Mouse (Mus musculus) ovary, postnatal 10 days (tissue): ENCODE results near the gene Zfand2a.

Experiments
- DNase-seq: peaks from one replicate; pipeline ENCODE4 v3.0.0; 2022; ENCODE audit warnings: low spot score

The Zfand2a gene

DNA sequence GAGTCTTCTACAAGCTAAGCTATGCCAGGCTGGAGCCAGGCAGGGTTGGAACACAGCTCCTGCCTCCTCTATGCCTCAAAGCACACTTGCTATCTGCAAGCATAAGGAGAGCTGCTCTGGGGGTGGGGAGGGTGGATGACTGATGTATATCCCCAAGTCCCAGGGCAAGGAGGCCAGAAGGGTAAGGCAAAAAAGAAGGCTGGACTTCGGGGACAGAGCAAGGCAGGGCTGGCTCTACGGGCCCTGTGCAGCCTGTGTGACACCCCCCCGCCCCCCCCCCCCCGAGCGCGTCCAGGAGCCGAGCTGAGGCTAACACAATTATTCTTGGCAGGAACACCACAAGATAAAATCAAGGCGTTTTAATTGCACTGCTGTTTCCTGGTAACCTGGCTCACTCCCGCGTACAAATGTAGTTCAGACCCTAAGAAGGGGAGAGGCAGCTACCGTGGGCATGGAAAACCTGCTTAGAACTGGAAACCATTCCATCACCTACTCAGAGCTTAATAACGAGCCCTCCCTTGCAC is 54.5 kb downstream of the Zfand2a start:
- no peak for DNase-seq

- no peak for DNase-seq
Measured at GRCm38 (mm10) chr5:139427989-139428388, 56.4 kb downstream of the Zfand2a start.

GRCm38 (mm10) chr5:139427001-139427400 is 57.3 kb downstream of the Zfand2a start:
- DNase-seq = no peak

DNA sequence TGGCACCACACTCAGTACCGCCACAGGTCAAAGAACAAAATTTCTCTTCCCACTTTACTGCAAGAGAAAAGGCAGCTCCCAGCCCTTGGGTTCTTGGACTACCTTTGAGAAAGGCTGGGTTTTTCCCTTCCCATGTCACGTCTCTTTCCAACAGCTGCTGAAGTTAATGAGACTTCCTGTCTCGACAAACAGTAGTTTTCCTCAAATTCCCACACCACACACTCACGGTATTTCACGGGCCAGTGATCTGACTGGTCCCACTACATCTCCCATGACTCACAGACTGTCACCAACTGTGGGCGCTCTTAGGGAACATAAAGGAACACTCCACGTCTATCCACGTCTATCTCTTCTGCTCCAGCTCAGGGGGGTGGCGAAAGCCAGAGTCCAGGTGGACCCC is 59.2 kb downstream of the Zfand2a start:
- no peak for DNase-seq

GRCm38 (mm10) chr5:139423026-139423865 is 61.1 kb downstream of the Zfand2a start, which contains the start of gene Gper1:
Gper1 (plus strand) TSS chr5:139423151.
- DNase-seq = peak; percentile 27
